1 mouse cellular context compared by ENCODE assay signal in the genomic region with DNA sequence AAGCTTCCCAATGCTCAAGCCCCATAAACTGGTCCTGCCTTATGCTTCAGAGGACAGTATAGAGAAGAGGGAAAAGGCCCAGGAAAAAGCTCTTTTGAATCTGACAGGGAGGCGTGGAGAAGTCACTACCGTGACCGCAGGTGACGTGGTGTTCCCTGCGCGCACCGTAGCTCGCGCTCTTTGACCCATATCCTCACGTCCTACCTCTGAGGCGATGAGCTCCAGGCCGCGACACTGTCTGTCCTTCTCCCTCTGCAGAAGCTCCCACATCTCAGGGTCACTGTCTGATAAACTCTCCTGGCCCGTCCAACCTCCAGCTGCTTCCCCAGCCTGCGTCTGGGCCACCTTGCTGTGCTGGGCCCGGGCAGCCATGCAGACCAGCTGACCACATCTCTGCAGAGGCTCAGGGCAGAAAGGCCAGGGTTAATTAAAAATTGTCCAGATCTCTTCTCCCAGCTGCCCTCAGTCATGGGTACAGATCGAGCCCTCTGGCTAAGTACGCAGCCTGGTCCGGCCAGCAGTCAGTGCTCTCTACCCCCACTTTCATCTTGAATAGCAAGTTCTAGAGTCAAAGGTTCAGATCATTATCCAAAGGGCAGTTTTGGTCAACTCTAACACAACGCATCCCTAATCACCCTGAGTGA.
TF ChIP-seq lines count a peak whose summit lies in the region.

No protein-coding gene starts in this region.

TF ChIP-seq in ES-E14, 5 proteins besides CTCF, POLR2A, EP300 and RAD21:
- TF ChIP-seq MAFK (IDR thresholded peaks at IDR 0.05; ENCODE audit: insufficient read depth, low read depth, low read length) (no peak), HCFC1 (IDR thresholded peaks at IDR 0.05; ENCODE audit: borderline replicate concordance, insufficient read depth, low read length) (no peak), CHD2 (IDR thresholded peaks at IDR 0.05; ENCODE audit: low read depth, low read length) (no peak), ZNF384 (IDR thresholded peaks at IDR 0.05; ENCODE audit: low read depth, low read length) (no peak), ZC3H11A (IDR thresholded peaks at IDR 0.05; ENCODE audit: borderline replicate concordance, low read depth, low read length) (no peak)
